Mouse (Mus musculus) heart, postnatal 0 days (tissue): Measurements from ENCODE around the gene Arhgef28.

ENCODE experiments used
- CTCF ChIP-seq: IDR thresholded peaks from 2 replicates; pipeline ENCODE4 v1.5.1; 2016; ENCODE audit warnings: antibody characterized with exemption, control low read depth, low read depth
- EP300 ChIP-seq: IDR thresholded peaks from 2 replicates; pipeline ENCODE4 v1.6.1; 2016; ENCODE audit warnings: antibody characterized with exemption, low read depth

DNA sequence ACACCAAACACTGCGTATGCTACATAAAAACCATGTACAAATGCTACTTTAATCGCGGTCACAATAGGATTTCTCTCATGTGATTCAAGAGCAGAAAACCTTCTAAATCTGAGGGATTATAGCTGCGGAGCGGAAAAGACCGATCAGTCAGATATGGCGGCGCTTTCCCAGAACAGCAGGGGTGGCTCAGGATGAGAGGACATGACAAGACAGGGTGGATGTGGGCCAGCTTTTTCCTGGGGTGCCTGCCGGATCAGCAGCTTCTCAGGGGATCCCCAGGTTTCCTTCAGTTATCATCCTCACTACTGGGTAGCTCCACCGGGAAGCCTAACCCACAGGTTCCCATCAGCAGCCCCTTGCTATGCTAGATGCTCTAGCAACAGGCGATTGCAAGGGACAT, 204.5 kb downstream of the Arhgef28 start:
- no peak for TF ChIP-seq CTCF
- TF ChIP-seq EP300: no peak
